Mouse (Mus musculus) hindbrain, embryonic 15.5 days (tissue): ENCODE data around the gene Them7. TPM values are rescaled to one million over a fixed set of nuclear protein-coding genes. Genes with fewer than 3 reads are reported as not detected.

Experiments used
- ATAC-seq: fragments of 200-750 bp; cut with Nextera tagmentation; 2 replicates; pipeline ENCODE4 v1.8.0; 2017; ENCODE audit warnings: low read depth, moderate number of reproducible peaks, moderate TSS enrichment; ENCODE audit not compliant: low FRiP score
- H3K27ac ChIP-seq: fragments of 300-500 bp; sonication (generic); replicated peaks from 2 replicates; pipeline ENCODE4 v1.5.1; 2015; ENCODE audit warnings: mild to moderate bottlenecking, inconsistent platforms
- H3K27me3 ChIP-seq: fragments of 300-500 bp; sonication (generic); 2 replicates; pipeline ENCODE4 v1.6.1; 2015; ENCODE audit warnings: control low read depth, inconsistent platforms
- H3K36me3 ChIP-seq: fragments of 300-500 bp; sonication (generic); 2 replicates; pipeline ENCODE4 v1.6.1; 2015; ENCODE audit warnings: control low read depth, inconsistent platforms
- H3K4me1 ChIP-seq: fragments of 300-500 bp; sonication (generic); replicated peaks from 2 replicates; pipeline ENCODE4 v1.6.1; 2015; ENCODE audit warnings: control low read depth, inconsistent platforms
- H3K4me2 ChIP-seq: fragments of 300-500 bp; sonication (generic); 2 replicates; pipeline ENCODE4 v1.6.1; 2015; ENCODE audit warnings: moderate library complexity, mild to moderate bottlenecking, inconsistent platforms
- H3K4me3 ChIP-seq: fragments of 300-500 bp; sonication (generic); 2 replicates; pipeline ENCODE4 v1.5.1; 2015; ENCODE audit warnings: mild to moderate bottlenecking, inconsistent platforms
- H3K9ac ChIP-seq: fragments of 300-500 bp; sonication (generic); 2 replicates; pipeline ENCODE4 v1.6.1; 2015; ENCODE audit warnings: inconsistent platforms
- H3K9me3 ChIP-seq: fragments of 300-500 bp; sonication (generic); 2 replicates; pipeline ENCODE4 v1.6.1; 2016; ENCODE audit warnings: control low read depth, inconsistent platforms
- WGBS: fragments of 180-500 bp; shearing (Covaris S2); methylation state at CpG from one replicate; pipeline ENCODE4 v1.1.7; 2015; 5-methylcytosine and 5-hydroxymethylcytosine counted together
- polyA plus RNA-seq: library from polyadenylated mRNA; unstranded; fragments of >200 nt; fragmentation: Nextera tagmentation; extraction: Ambion mirVana; gene quantifications from 2 replicates; pipeline ENCODE4 v1.2.1, GENCODE M21; 2015

Gene Them7
- 0.09 and 0.46 TPM in 2 replicates for polyA plus RNA-seq

GRCm38 (mm10) chr2:105224134-105224986 lies at the start of gene Them7:
TSS of gene Them7 (plus strand) at chr2:105224320.
- no peaks in the 10 kb centered on the region for H3K36me3 ChIP-seq
- H3K27me3 ChIP-seq, result peaks cover 26% of the 10 kb centered on the region
- no peaks in the 10 kb centered on the region for H3K9me3 ChIP-seq
- H3K4me3 ChIP-seq, result peak within 1 kb of the TSS; percentile 34
- no peak within 1 kb of the TSS for H3K27ac ChIP-seq
- no peak within 1 kb of the TSS for H3K9ac ChIP-seq
- H3K4me1 ChIP-seq, result peaks cover 9% of the 10 kb centered on the region
- ATAC-seq, result peak; percentile 53; the same call in 1 of the 2 replicates
- 5% methylated on average over 38 of the region's 38 CpGs for whole genome bisulfite sequencing
- peak within 1 kb of the TSS; percentile 59 for H3K4me2 ChIP-seq

- no peak overlapping the region for H3K27ac ChIP-seq
- H3K4me3 ChIP-seq, result no peak overlapping the region
- WGBS, result 91% methylated on average over 12 of the region's 12 CpGs
- no peak overlapping the region for H3K9ac ChIP-seq
- no peaks in the 10 kb centered on the region for H3K4me1 ChIP-seq
- no peaks in the 10 kb centered on the region for H3K9me3 ChIP-seq
- H3K27me3 ChIP-seq, result no peaks in the 10 kb centered on the region
- no peak for ATAC-seq
- H3K36me3 ChIP-seq, result no peaks in the 10 kb centered on the region
- no peak overlapping the region for H3K4me2 ChIP-seq
Observed at GRCm38 (mm10) chr2:105178871-105179270, 45.2 kb upstream of the Them7 start.

GRCm38 (mm10) chr2:105182501-105182900 lies 41.6 kb upstream of the Them7 start:
- Histone ChIP-seq H3K9ac (no peak overlapping the region), H3K36me3 (no peaks in the 10 kb centered on the region), H3K4me1 (no peaks in the 10 kb centered on the region), H3K4me2 (no peak overlapping the region), H3K4me3 (no peak overlapping the region), H3K27me3 (no peaks in the 10 kb centered on the region), H3K27ac (no peak overlapping the region), H3K9me3 (no peaks in the 10 kb centered on the region)
- ATAC-seq, result no peak
- WGBS, result 30% methylated on average over 6 of the region's 6 CpGs

GRCm38 (mm10) chr2:105185140-105185539 lies 39.0 kb upstream of the Them7 start:
- Histone ChIP-seq H3K4me2 (no peak overlapping the region), H3K4me3 (no peak overlapping the region), H3K36me3 (no peaks in the 10 kb centered on the region), H3K27me3 (no peaks in the 10 kb centered on the region), H3K27ac (no peak overlapping the region), H3K9me3 (no peaks in the 10 kb centered on the region), H3K9ac (no peak overlapping the region), H3K4me1 (no peaks in the 10 kb centered on the region)
- WGBS, result 87% methylated on average over 3 of the region's 3 CpGs
- ATAC-seq, result no peak

GRCm38 (mm10) chr2:105185768-105186529 lies 38.2 kb upstream of the Them7 start:
- 79% methylated on average over 13 of the region's 13 CpGs for WGBS
- Histone ChIP-seq H3K9me3 (no peaks in the 10 kb centered on the region), H3K27me3 (no peaks in the 10 kb centered on the region), H3K36me3 (no peaks in the 10 kb centered on the region), H3K4me3 (no peak overlapping the region), H3K27ac (no peak overlapping the region), H3K4me1 (no peaks in the 10 kb centered on the region), H3K9ac (no peak overlapping the region), H3K4me2 (no peak overlapping the region)
- ATAC-seq, result no peak

GRCm38 (mm10) chr2:105186591-105186990 lies 37.5 kb upstream of the Them7 start:
- Histone ChIP-seq H3K4me3 (no peak overlapping the region), H3K9me3 (no peaks in the 10 kb centered on the region), H3K9ac (no peak overlapping the region), H3K27me3 (no peaks in the 10 kb centered on the region), H3K27ac (no peak overlapping the region), H3K4me1 (no peaks in the 10 kb centered on the region), H3K4me2 (no peak overlapping the region), H3K36me3 (no peaks in the 10 kb centered on the region)
- ATAC-seq, result no peak
- 84% methylated on average over 5 of the region's 5 CpGs for WGBS

- H3K36me3 ChIP-seq, result no peaks in the 10 kb centered on the region
- H3K4me1 ChIP-seq, result no peaks in the 10 kb centered on the region
- H3K9ac ChIP-seq, result no peak overlapping the region
- no peak overlapping the region for H3K27ac ChIP-seq
- WGBS, result 77% methylated on average over 10 of the region's 10 CpGs
- H3K4me2 ChIP-seq, result no peak overlapping the region
- no peaks in the 10 kb centered on the region for H3K27me3 ChIP-seq
- no peaks in the 10 kb centered on the region for H3K9me3 ChIP-seq
- ATAC-seq, result no peak
- no peak overlapping the region for H3K4me3 ChIP-seq
Observed at GRCm38 (mm10) chr2:105188182-105188581, 35.9 kb upstream of the Them7 start.

- H3K27me3 ChIP-seq, result no peaks in the 10 kb centered on the region
- no peak overlapping the region for H3K27ac ChIP-seq
- no peak for ATAC-seq
- H3K9me3 ChIP-seq, result no peaks in the 10 kb centered on the region
- no peak overlapping the region for H3K4me2 ChIP-seq
- H3K9ac ChIP-seq, result no peak overlapping the region
- no peaks in the 10 kb centered on the region for H3K4me1 ChIP-seq
- no peak overlapping the region for H3K4me3 ChIP-seq
- 34% methylated on average over 5 of the region's 5 CpGs for WGBS
- no peaks in the 10 kb centered on the region for H3K36me3 ChIP-seq
Observed at GRCm38 (mm10) chr2:105189352-105189751, 34.8 kb upstream of the Them7 start.

GRCm38 (mm10) chr2:105200152-105200551 lies 24.0 kb upstream of the Them7 start:
- Histone ChIP-seq H3K9me3 (no peaks in the 10 kb centered on the region), H3K36me3 (no peaks in the 10 kb centered on the region), H3K27ac (no peak overlapping the region), H3K4me2 (no peak overlapping the region), H3K9ac (no peak overlapping the region), H3K4me1 (no peaks in the 10 kb centered on the region), H3K27me3 (no peaks in the 10 kb centered on the region), H3K4me3 (no peak overlapping the region)
- no peak for ATAC-seq
- WGBS, result 66% methylated on average over 8 of the region's 8 CpGs

- Histone ChIP-seq H3K36me3 (no peaks in the 10 kb centered on the region), H3K27ac (no peak overlapping the region), H3K4me2 (no peak overlapping the region), H3K27me3 (no peaks in the 10 kb centered on the region), H3K9me3 (no peaks in the 10 kb centered on the region), H3K4me1 (no peaks in the 10 kb centered on the region), H3K4me3 (no peak overlapping the region), H3K9ac (no peak overlapping the region)
- 82% methylated on average over 9 of the region's 9 CpGs for WGBS
- no peak for ATAC-seq
Observed at GRCm38 (mm10) chr2:105206563-105207174, 17.5 kb upstream of the Them7 start.

- ATAC-seq, result no peak
- WGBS, result 85% methylated on average over 7 of the region's 7 CpGs
- H3K9me3 ChIP-seq, result no peaks in the 10 kb centered on the region
Observed at GRCm38 (mm10) chr2:105212839-105213238, 11.3 kb upstream of the Them7 start.

GRCm38 (mm10) chr2:105215914-105216313 lies 8.2 kb upstream of the Them7 start:
- ATAC-seq, result no peak
- Histone ChIP-seq H3K4me3 (no peak overlapping the region), H3K9ac (no peak overlapping the region), H3K27me3 (no peaks in the 10 kb centered on the region), H3K36me3 (no peaks in the 10 kb centered on the region), H3K27ac (no peak overlapping the region), H3K4me1 (no peaks in the 10 kb centered on the region), H3K9me3 (no peaks in the 10 kb centered on the region), H3K4me2 (no peak overlapping the region)
- 75% methylated on average over 8 of the region's 8 CpGs for WGBS

More at GRCm38 (mm10) chr2:105212839-105213238, 11.3 kb upstream of the Them7 start:
- H3K36me3 ChIP-seq, result no peaks in the 10 kb centered on the region
- no peak overlapping the region for H3K9ac ChIP-seq
- no peaks in the 10 kb centered on the region for H3K4me1 ChIP-seq
- no peaks in the 10 kb centered on the region for H3K27me3 ChIP-seq
- H3K4me3 ChIP-seq, result no peak overlapping the region
- no peak overlapping the region for H3K4me2 ChIP-seq
- H3K27ac ChIP-seq, result no peak overlapping the region
